In the genomic region with DNA sequence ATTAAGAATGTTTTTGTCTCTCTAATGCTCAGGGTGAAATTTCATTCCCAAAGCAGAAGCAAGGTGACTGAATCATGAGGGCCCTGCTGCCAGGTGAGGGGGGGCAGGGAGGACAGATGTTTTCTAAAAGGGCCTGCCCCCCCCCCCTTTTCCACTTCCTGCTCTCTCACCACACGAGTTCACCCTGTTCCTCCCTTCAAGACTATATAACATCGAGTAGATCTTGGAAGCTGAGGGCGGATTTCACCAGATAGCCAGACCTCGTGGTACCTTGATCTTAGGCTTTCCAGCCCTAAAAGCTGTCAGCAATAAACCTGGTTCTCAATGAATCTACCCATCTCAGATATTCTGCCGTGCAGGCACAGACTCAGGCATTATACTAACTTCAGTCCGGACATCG, we compare ENCODE assay signal across 26 mouse cellular contexts. TPM values are rescaled to one million over a fixed set of nuclear protein-coding genes. Genes with fewer than 3 reads are reported as not detected.
DNase-seq lines count a peak whose midpoint lies in the region; ATAC-seq and TF ChIP-seq lines count a peak whose summit lies in the region.
"Had no signal": no experiment of that assay in that cellular context is flagged by ENCODE, and none has a peak within 500 bp of the region (broad histone marks: within the 10 kb centered on the region; RNA-seq: fewer than 3 reads in every experiment).

No protein-coding gene starts in this region.

- no peak overlapping the region for H3K4me3 ChIP-seq in liver, embryonic 13.5 days (replicated peaks)
- no peak overlapping the region for H3K4me3 ChIP-seq in liver, embryonic 11.5 days (ENCODE audit: low read depth, low read length)
- H3K4me3 ChIP-seq in CH12.LX (replicated peaks in 1 of 3; ENCODE audit: low read depth in 2 of 3, low read length in 2 of 3, poor library complexity in 1 of 3) = no peak overlapping the region
- H3K4me3 ChIP-seq: embryonic facial prominence, embryonic 12.5 days; forebrain, embryonic 12.5 days; hindbrain, embryonic 12.5 days had no signal

- no peak for DNase-seq in liver, embryonic 13.5 days
- DNase-seq in liver, embryonic 11.5 days (ENCODE audit: low spot score) = no peak
- DNase-seq in A20 (ENCODE audit: low read depth, low spot score) (peak; percentile 28), CH12.LX (ENCODE audit: extremely low read depth) (no peak), MN1 (ENCODE audit: low spot score) (no peak)
- peak; percentile 65 for DNase-seq in thymus, postnatal 14 days
- no peak for DNase-seq in heart, postnatal 36 days
- DNase-seq in heart, postnatal 4 days = no peak
- DNase-seq: adrenal gland, postnatal 10 days; cerebellum, adult 11 months; cerebellum, adult 8-10 months; cerebellum, postnatal 14 days; embryo, embryonic 11 days; gastrocnemius, postnatal 10 days; heart, adult 18-20 months had no signal

- no peaks in the 10 kb centered on the region for H3K79me2 ChIP-seq in CH12.LX (replicated peaks; ENCODE audit: control insufficient read depth, extremely low read depth, insufficient read depth, poor library complexity, severe bottlenecking)

- TF ChIP-seq RAD21 in CH12.LX (IDR thresholded peaks at IDR 0.05; ENCODE audit: low read depth, low read length) = no peak

- TF ChIP-seq POLR2A in CH12.LX (IDR thresholded peaks at IDR 0.05; ENCODE audit: low read depth, low read length) = no peak

- WGBS in liver, embryonic 13.5 days (ENCODE audit: insufficient replicate concordance) = 44% methylated on average over 7 of the region's 7 CpGs
- WGBS in liver, embryonic 11.5 days = 64% methylated on average over 7 of the region's 7 CpGs

- no peak for ATAC-seq in liver, embryonic 13.5 days (ENCODE audit: low read depth)
- no peak for ATAC-seq in liver, embryonic 11.5 days (replicated peaks; ENCODE audit: low FRiP score)
- ATAC-seq: forebrain, embryonic 16.5 days; hindbrain, embryonic 16.5 days; inflammation-experienced regulatory T-cells, adult 6 months had no signal

- H3K4me2 ChIP-seq in liver, embryonic 13.5 days = 0 out of 2 replicates have a peak overlapping the region, but pooled peaks have one; percentile 24
- no peak overlapping the region for H3K4me2 ChIP-seq in liver, embryonic 11.5 days
- H3K4me2 ChIP-seq in CH12.LX (ENCODE audit: insufficient read depth, low read depth, poor library complexity, severe bottlenecking) = 0 out of 2 replicates have a peak overlapping the region, but pooled peaks have one; percentile 13
- H3K4me2 ChIP-seq: embryonic facial prominence, embryonic 12.5 days; forebrain, embryonic 12.5 days; heart, embryonic 11.5 days; hindbrain, embryonic 12.5 days had no signal

- H3K4me1 ChIP-seq in liver, embryonic 13.5 days (replicated peaks) = peaks cover 25% of the 10 kb centered on the region; the same call in 1 of the 2 replicates
- 0 out of 2 replicates have a peak, but pooled peaks cover 3% of the 10 kb centered on the region for H3K4me1 ChIP-seq in liver, embryonic 11.5 days (replicated peaks; ENCODE audit: control insufficient read depth, insufficient read depth, low read length)
- H3K4me1 ChIP-seq in CH12.LX (ENCODE audit: control insufficient read depth in 1 of 2, insufficient read depth in 2 of 2) = peaks cover 7 to 28% of the 10 kb centered on the region in 2 experiments; a peak in 3 of 4 replicates
- H3K4me1 ChIP-seq: embryonic facial prominence, embryonic 12.5 days; forebrain, embryonic 12.5 days; hindbrain, embryonic 12.5 days had no signal

- TF ChIP-seq EP300 in CH12.LX (IDR thresholded peaks at IDR 0.05; ENCODE audit: low read length) = no peak

- no peak overlapping the region for H3K27ac ChIP-seq in liver, embryonic 13.5 days
- H3K27ac ChIP-seq in liver, embryonic 11.5 days (ENCODE audit: low read depth, low read length) = no peak overlapping the region
- H3K27ac ChIP-seq in CH12.LX (ENCODE audit: insufficient read depth, low read depth) = no peak overlapping the region
- H3K27ac ChIP-seq: embryonic facial prominence, embryonic 12.5 days; forebrain, embryonic 12.5 days; hindbrain, embryonic 12.5 days had no signal

- no peaks in the 10 kb centered on the region for H3K27me3 ChIP-seq in liver, embryonic 13.5 days
- H3K27me3 ChIP-seq in liver, embryonic 11.5 days (replicated peaks; ENCODE audit: control insufficient read depth, insufficient read depth, low read length) = no peaks in the 10 kb centered on the region
- H3K27me3 ChIP-seq in CH12.LX (replicated peaks) = no peaks in the 10 kb centered on the region
- H3K27me3 ChIP-seq: embryonic facial prominence, embryonic 12.5 days; hindbrain, embryonic 12.5 days had no signal

- H3K9me3 ChIP-seq in liver, embryonic 13.5 days (replicated peaks) = no peaks in the 10 kb centered on the region
- H3K9me3 ChIP-seq in liver, embryonic 11.5 days (ENCODE audit: control insufficient read depth, low read length) = no peaks in the 10 kb centered on the region
- no peaks in the 10 kb centered on the region for H3K9me3 ChIP-seq in CH12.LX (replicated peaks; ENCODE audit: low read length)
- H3K9me3 ChIP-seq: forebrain, embryonic 12.5 days; hindbrain, embryonic 12.5 days had no signal

- no peak overlapping the region for H3K9ac ChIP-seq in liver, embryonic 13.5 days
- H3K9ac ChIP-seq in liver, embryonic 11.5 days (ENCODE audit: low read depth, low read length) = no peak overlapping the region
- H3K9ac ChIP-seq in CH12.LX (ENCODE audit: insufficient read depth, low read depth) = no peak overlapping the region
- H3K9ac ChIP-seq: embryonic facial prominence, embryonic 12.5 days; forebrain, embryonic 12.5 days; hindbrain, embryonic 12.5 days had no signal

- dilution Hi-C loops in CH12.LX (cut with MboI; ENCODE audit: extremely low pct_ligation_motif_present, extremely low pct_unique_long_range_greater_than_20kb, low sequenced_read_pairs) = no loop called here

- intact Hi-C loops in heart, postnatal 36 days (cut with DNase I) = no loop called here

- in situ Hi-C loops in CH12.LX (cut with MboI; ENCODE audit: low pct_ligation_motif_present, low pct_unique_long_range_greater_than_20kb, low sequenced_read_pairs) = no loop called here

- H3K36me3 ChIP-seq in liver, embryonic 13.5 days = no peaks in the 10 kb centered on the region
- no peaks in the 10 kb centered on the region for H3K36me3 ChIP-seq in liver, embryonic 11.5 days (ENCODE audit: control insufficient read depth, insufficient read depth, low read length)
- peaks cover 0 to 7% of the 10 kb centered on the region in 2 experiments for H3K36me3 ChIP-seq in CH12.LX (replicated peaks in 1 of 2; ENCODE audit: control insufficient read depth in 1 of 2, insufficient read depth in 1 of 2, low read length in 1 of 2)
- H3K36me3 ChIP-seq: embryonic facial prominence, embryonic 12.5 days; forebrain, embryonic 12.5 days; hindbrain, embryonic 12.5 days had no signal

- TF ChIP-seq CTCF in CH12.LX (conservative IDR thresholded peaks at IDR 0.05 in 1 of 2, IDR thresholded peaks at IDR 0.05 in 1 of 2; ENCODE audit: low read depth in 2 of 2, low read length in 2 of 2) = no peak

TF ChIP-seq in CH12.LX, 34 proteins besides CTCF, POLR2A, EP300 and RAD21:
- TF ChIP-seq ZKSCAN1 (IDR thresholded peaks at IDR 0.05; ENCODE audit: borderline replicate concordance, low read depth, low read length) = no peak
- TF ChIP-seq MEF2A (IDR thresholded peaks at IDR 0.05; ENCODE audit: borderline replicate concordance, low read depth, low read length) = no peak
- no peak for TF ChIP-seq IRF4 (IDR thresholded peaks at IDR 0.05; ENCODE audit: low read depth, low read length)
- no peak for TF ChIP-seq RCOR1 (conservative IDR thresholded peaks at IDR 0.05; ENCODE audit: low read depth, low read length)
- TF ChIP-seq CHD2 (IDR thresholded peaks at IDR 0.05; ENCODE audit: low read length) = no peak
- TF ChIP-seq USF1 (IDR thresholded peaks at IDR 0.05; ENCODE audit: low read depth, low read length) = no peak
- TF ChIP-seq NRF1 (IDR thresholded peaks at IDR 0.05; ENCODE audit: low read depth, low read length) = no peak
- no peak for TF ChIP-seq TCF12 (IDR thresholded peaks at IDR 0.05; ENCODE audit: low read depth, low read length)
- no peak for TF ChIP-seq JUN (IDR thresholded peaks at IDR 0.05; ENCODE audit: insufficient read depth, low read depth, low read length)
- no peak for TF ChIP-seq ELF1 (IDR thresholded peaks at IDR 0.05; ENCODE audit: low read depth, low read length)
- no peak for TF ChIP-seq ZC3H11A (IDR thresholded peaks at IDR 0.05; ENCODE audit: low read depth, low read length)
- no peak for TF ChIP-seq HCFC1 (IDR thresholded peaks at IDR 0.05; ENCODE audit: low read depth, low read length)
- TF ChIP-seq MAX (IDR thresholded peaks at IDR 0.05; ENCODE audit: low read length) = no peak
- no peak for TF ChIP-seq MAFK (IDR thresholded peaks at IDR 0.05; ENCODE audit: insufficient replicate concordance, low read length)
- TF ChIP-seq GABPA (IDR thresholded peaks at IDR 0.05; ENCODE audit: insufficient replicate concordance, low read depth, low read length) = no peak

RNA-seq across cellular contexts. Expression of a gene that starts 32.3 kb away (rescaled TPM):
- polyA plus RNA-seq in liver, embryonic 13.5 days (2015; fragmentation: Nextera tagmentation; extraction: Ambion mirVana) = 0.06 and 0.09 TPM in 2 replicates
- polyA plus RNA-seq in liver, embryonic 11.5 days (2014; fragmentation: Nextera tagmentation; extraction: Ambion mirVana) = 0.07 TPM in 1 of 2 replicates, not detected in the other
- total RNA-seq in CH12.LX (2012; rRNA removed) (0.38 and 0.68 TPM in 2 replicates), CH12.LX (2014; rRNA removed) (0.08 and 0.24 TPM in 2 replicates)
- polyA plus RNA-seq in CH12.LX (2012; ENCODE audit: insufficient read length, low read depth) = 0.37 and 0.39 TPM in 2 replicates
- total RNA-seq in heart, postnatal 36 days (2021) = not detected
- under 1 TPM; 0.11 to 0.12 TPM for total RNA-seq in heart, postnatal 4 days (2021)
- total RNA-seq: adrenal gland, postnatal 10 days; common myeloid progenitor, adult 5-6 weeks; gastrocnemius, postnatal 10 days; gastrocnemius, postnatal 4 days; heart, adult 18-20 months; heart, postnatal 25 days had no signal
- polyA plus RNA-seq: brain, embryonic 14.5 days; embryonic facial prominence, embryonic 12.5 days; forebrain, embryonic 12.5 days; forebrain, embryonic 16.5 days; hindbrain, embryonic 12.5 days; inflammation-experienced regulatory T-cells, adult 6 months had no signal

RNA-seq across cellular contexts. Expression of a gene that starts 43.1 kb away (rescaled TPM):
- 21.1 and 24.2 TPM in 2 replicates for polyA plus RNA-seq in liver, embryonic 13.5 days (2015; fragmentation: Nextera tagmentation; extraction: Ambion mirVana)
- polyA plus RNA-seq in liver, embryonic 11.5 days (2014; fragmentation: Nextera tagmentation; extraction: Ambion mirVana) = 23.8 and 28.3 TPM in 2 replicates
- 25.1 and 26.3 TPM in 2 replicates for total RNA-seq in CH12.LX (2012; rRNA removed)
- total RNA-seq in CH12.LX (2014; rRNA removed) = 18.5 and 19.5 TPM in 2 replicates
- 28.4 and 29.8 TPM in 2 replicates for polyA plus RNA-seq in CH12.LX (2012; ENCODE audit: insufficient read length, low read depth)
- total RNA-seq in heart, postnatal 36 days (2021) = 10 to 100 TPM; 35.3 to 41.7 TPM
- total RNA-seq in heart, postnatal 4 days (2021) = 10 to 100 TPM; 43.4 to 43.6 TPM

Comparison
In these comparisons a context has a peak if more than half of its experiments do, and no peak if none do; other contexts are left out.
1. DNase-seq: peak in A20 (single experiment) and thymus, postnatal 14 days (single experiment); none in liver, embryonic 13.5 days (single experiment), liver, embryonic 11.5 days (single experiment), CH12.LX (single experiment), heart, postnatal 36 days (0 of 2), MN1 (single experiment) and heart, postnatal 4 days (single experiment).